Mouse (Mus musculus): ENCODE results near the gene Lmf2. TPM values are rescaled to one million over a fixed set of nuclear protein-coding genes. Genes with fewer than 3 reads are reported as not detected.

The Lmf2 gene
- polyA plus RNA-seq, 1 experiment from 2014 or later = 36.4 TPM

DNA sequence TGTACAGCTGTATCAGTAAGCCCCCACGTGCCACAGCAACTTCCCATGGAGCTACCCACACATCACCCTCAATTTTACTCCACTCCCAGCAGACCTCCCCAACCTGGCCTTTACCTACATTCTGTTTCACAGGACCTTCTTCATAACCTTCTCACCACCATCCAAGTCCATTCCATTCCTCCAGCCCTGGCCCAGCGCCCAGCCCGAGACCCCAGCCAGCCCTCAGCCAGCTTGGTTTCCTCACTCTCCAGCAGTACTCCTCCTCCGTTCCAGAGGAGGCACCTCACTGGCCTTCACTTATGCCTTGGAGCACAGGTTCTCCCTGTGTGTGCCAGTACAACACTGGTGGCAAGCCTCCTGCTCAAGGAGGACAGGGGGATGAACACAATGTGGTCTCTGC lies 42.1 kb downstream of the Lmf2 start:
- H3K27me3 ChIP-seq = 0 out of 2 replicates have a peak, but pooled peaks cover 2% of the 10 kb centered on the region
- no peak overlapping the region for H3K27ac ChIP-seq
- no peaks in the 10 kb centered on the region for H3K36me3 ChIP-seq
- 75% methylated on average over 4 of the region's 4 CpGs for WGBS
- H3K9me3 ChIP-seq = no peaks in the 10 kb centered on the region
- peaks cover 38% of the 10 kb centered on the region for H3K4me1 ChIP-seq (replicated peaks)
- H3K4me3 ChIP-seq (replicated peaks) = peak overlapping the region; percentile 92; the same call in 1 of the 2 replicates
- ATAC-seq = no peak
- H3K9ac ChIP-seq (replicated peaks) = 0 out of 2 replicates have a peak overlapping the region, but pooled peaks have one; percentile 2
- peak overlapping the region; percentile 89 for H3K4me2 ChIP-seq (replicated peaks)

DNA sequence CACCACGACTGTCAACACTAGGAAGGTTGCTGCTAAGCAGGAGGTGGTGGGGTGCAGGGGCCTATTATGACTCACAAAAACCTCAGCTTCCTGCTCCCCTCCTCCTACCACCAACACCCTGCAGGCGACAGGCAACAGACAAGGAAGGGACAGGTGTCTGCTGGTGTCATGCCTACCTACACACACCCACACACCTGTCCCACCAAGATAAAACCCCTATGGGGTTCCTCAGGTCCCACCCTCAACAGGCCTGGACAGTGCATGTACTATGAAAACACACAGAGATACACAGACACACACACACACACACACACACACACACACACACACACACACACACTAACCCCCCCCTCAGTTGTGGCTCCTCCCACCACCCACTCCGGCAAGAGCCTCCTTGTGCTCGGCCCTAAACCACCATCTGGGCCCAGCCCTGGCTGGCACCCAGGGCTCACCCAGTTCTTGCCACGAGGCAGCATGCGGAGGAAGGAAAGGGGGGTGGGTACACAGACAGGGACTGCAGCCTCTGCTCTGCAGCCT lies 45.4 kb downstream of the Lmf2 start:
- H3K9ac ChIP-seq (replicated peaks) = no peak overlapping the region

DNA sequence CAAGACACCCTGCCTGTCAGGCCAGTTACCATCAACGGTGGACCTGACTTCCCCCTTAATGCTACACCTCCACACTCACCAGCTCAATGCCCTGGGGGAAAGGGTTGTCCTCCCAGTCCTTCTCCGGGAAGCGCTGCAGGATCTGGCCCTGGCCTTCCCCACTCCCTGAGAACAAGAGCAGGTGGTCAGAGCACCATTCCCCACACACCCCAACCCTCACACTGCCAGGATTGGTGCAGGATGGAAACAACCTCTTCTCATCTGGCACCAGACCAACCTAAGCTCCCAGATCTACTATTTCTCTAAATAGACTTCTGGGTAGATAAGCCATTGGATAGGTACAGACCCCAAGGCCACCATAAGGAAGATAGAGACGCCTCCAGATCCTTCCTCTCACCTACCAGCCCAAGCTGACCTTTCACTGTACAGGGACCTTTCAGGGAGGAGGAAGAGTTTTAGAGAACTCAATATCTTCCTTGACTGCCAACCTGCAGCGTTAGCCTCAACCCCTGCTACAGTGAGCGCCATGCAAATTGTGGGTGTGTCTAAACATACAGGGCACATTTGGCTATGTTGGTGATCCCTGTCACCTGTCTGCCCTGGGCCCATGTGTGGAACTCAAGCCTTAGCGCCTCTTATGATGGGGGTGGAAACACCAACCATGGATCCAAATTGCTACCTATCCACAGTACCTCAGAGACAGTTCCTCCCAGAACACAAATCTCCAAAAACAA lies 46.9 kb downstream of the Lmf2 start:
- Histone ChIP-seq H3K4me2 (replicated peaks) (no peak overlapping the region), H3K4me3 (replicated peaks) (no peak overlapping the region), H3K9me3 (no peaks in the 10 kb centered on the region), H3K9ac (replicated peaks) (no peak overlapping the region), H3K36me3 (peaks cover 43% of the 10 kb centered on the region), H3K27ac (no peak overlapping the region), H3K27me3 (no peaks in the 10 kb centered on the region), H3K4me1 (replicated peaks) (peaks cover 23% of the 10 kb centered on the region)
- WGBS = 89% methylated on average over 7 of the region's 7 CpGs
- ATAC-seq = no peak

More for the DNA sequence above, 45.4 kb downstream of the Lmf2 start:
- ATAC-seq = no peak
- Histone ChIP-seq H3K4me2 (replicated peaks) (no peak overlapping the region), H3K27ac (no peak overlapping the region), H3K27me3 (no peaks in the 10 kb centered on the region), H3K36me3 (peaks cover 28% of the 10 kb centered on the region), H3K4me1 (replicated peaks) (peaks cover 33% of the 10 kb centered on the region), H3K4me3 (replicated peaks) (no peak overlapping the region), H3K9me3 (no peaks in the 10 kb centered on the region)
- WGBS = 79% methylated on average over 6 of the region's 6 CpGs

DNA sequence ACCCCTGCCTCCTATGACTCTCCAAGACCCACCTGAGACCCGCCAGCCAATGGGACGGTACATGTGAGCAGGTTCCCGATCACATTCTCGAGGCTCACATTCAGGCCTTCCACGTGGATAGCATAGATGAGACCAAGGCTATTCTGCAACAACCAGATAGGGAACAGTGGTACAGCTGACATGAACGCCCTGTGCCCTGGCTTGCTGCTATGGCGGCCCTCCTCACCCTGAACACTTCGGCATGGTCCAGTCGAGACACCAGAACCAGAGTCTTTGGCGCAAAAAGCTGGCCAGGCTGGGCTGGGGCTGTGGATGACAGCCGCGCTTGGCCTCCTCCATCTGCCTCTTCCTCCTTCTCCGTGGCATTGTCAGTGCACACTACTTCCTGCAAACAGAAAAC lies 48.0 kb downstream of the Lmf2 start:
- Histone ChIP-seq H3K36me3 (peaks cover 54% of the 10 kb centered on the region), H3K27me3 (no peaks in the 10 kb centered on the region), H3K9me3 (no peaks in the 10 kb centered on the region), H3K4me1 (replicated peaks) (peaks cover 12% of the 10 kb centered on the region), H3K4me3 (replicated peaks) (no peak overlapping the region), H3K4me2 (replicated peaks) (no peak overlapping the region), H3K9ac (replicated peaks) (no peak overlapping the region), H3K27ac (no peak overlapping the region)
- WGBS = 90% methylated on average over 13 of the region's 13 CpGs
- no peak for ATAC-seq

DNA sequence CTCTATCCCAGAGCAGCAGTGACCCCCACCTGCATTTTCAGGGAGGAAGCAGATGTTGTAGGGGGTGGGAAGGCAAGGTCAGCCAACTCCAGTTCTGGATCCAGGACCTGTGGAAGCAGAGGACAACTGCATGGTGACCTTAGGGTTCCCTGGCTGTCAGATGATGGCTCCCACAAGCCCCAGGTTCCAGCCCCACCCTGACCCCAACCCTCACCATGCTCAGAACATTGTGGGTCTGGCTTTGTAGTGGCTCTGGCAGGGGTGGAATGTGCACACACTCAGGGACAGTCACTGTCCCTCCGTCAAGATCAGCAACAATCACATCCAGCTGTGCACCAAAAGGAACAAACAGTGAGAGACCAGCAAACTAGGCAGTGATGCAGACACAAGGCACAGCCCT lies 49.5 kb downstream of the Lmf2 start:
- H3K9me3 ChIP-seq = no peaks in the 10 kb centered on the region
- H3K4me1 ChIP-seq (replicated peaks) = peaks cover 8% of the 10 kb centered on the region
- no peak overlapping the region for H3K4me2 ChIP-seq (replicated peaks)
- 89% methylated on average over 1 of the region's 1 CpGs for WGBS
- H3K36me3 ChIP-seq = peaks cover 69% of the 10 kb centered on the region
- no peak overlapping the region for H3K9ac ChIP-seq (replicated peaks)
- no peak for ATAC-seq
- H3K27ac ChIP-seq = no peak overlapping the region
- no peak overlapping the region for H3K4me3 ChIP-seq (replicated peaks)
- H3K27me3 ChIP-seq = no peaks in the 10 kb centered on the region

Small RNA genes lying within 50 kb of the gene (microRNA-seq; reads per million reads assigned to microRNA genes)
- gene Mir6959 = 0.82 reads per million

Other genes with a start within 250 kb of the Lmf2 start
- 17.4 and 19.9 TPM in 2 replicates for gene Tubgcp6, start 232.5 kb downstream of the Lmf2 start, polyA plus RNA-seq (2015; fragmentation: Nextera tagmentation; extraction: Ambion mirVana)
- gene Hdac10, start 227.0 kb downstream of the Lmf2 start, polyA plus RNA-seq (2015; fragmentation: Nextera tagmentation; extraction: Ambion mirVana) = 25.0 and 26.0 TPM in 2 replicates
- gene Mapk12, start 215.0 kb downstream of the Lmf2 start, polyA plus RNA-seq (2015; fragmentation: Nextera tagmentation; extraction: Ambion mirVana) = 8.2 TPM in 2 replicates
- gene Mapk11, start 206.0 kb downstream of the Lmf2 start, polyA plus RNA-seq (2015; fragmentation: Nextera tagmentation; extraction: Ambion mirVana) = 39.8 and 44.2 TPM in 2 replicates
- 102 and 115 TPM in 2 replicates for gene Plxnb2, start 174.9 kb downstream of the Lmf2 start, polyA plus RNA-seq (2015; fragmentation: Nextera tagmentation; extraction: Ambion mirVana)
- 84.0 and 85.3 TPM in 2 replicates for gene Dennd6b, start 159.2 kb downstream of the Lmf2 start, polyA plus RNA-seq (2015; fragmentation: Nextera tagmentation; extraction: Ambion mirVana)
- gene Ppp6r2, start 144.1 kb downstream of the Lmf2 start, polyA plus RNA-seq (2015; fragmentation: Nextera tagmentation; extraction: Ambion mirVana) = 75.7 and 86.6 TPM in 2 replicates
- 80.6 and 88.7 TPM in 2 replicates for gene Sbf1, start 40.3 kb downstream of the Lmf2 start, polyA plus RNA-seq (2015; fragmentation: Nextera tagmentation; extraction: Ambion mirVana)
- not detected in 2 replicates for gene Adm2, start 32.9 kb downstream of the Lmf2 start, polyA plus RNA-seq (2015; fragmentation: Nextera tagmentation; extraction: Ambion mirVana)
- not detected in 2 replicates for gene Miox, start 21.3 kb downstream of the Lmf2 start, polyA plus RNA-seq (2015; fragmentation: Nextera tagmentation; extraction: Ambion mirVana)
- 121 and 130 TPM in 2 replicates for gene Ncaph2, start 60 bp upstream of the Lmf2 start, polyA plus RNA-seq (2015; fragmentation: Nextera tagmentation; extraction: Ambion mirVana)
- 7.3 and 9.4 TPM in 2 replicates for gene Sco2, start 18.2 kb upstream of the Lmf2 start, polyA plus RNA-seq (2015; fragmentation: Nextera tagmentation; extraction: Ambion mirVana)
- gene Tymp, start 21.4 kb upstream of the Lmf2 start, polyA plus RNA-seq (2015; fragmentation: Nextera tagmentation; extraction: Ambion mirVana) = 2.3 and 2.4 TPM in 2 replicates
- 1.3 TPM in 2 replicates for gene Odf3b, start 23.6 kb upstream of the Lmf2 start, polyA plus RNA-seq (2015; fragmentation: Nextera tagmentation; extraction: Ambion mirVana)
- not detected in 2 replicates for gene Klhdc7b, start 29.3 kb upstream of the Lmf2 start, polyA plus RNA-seq (2015; fragmentation: Nextera tagmentation; extraction: Ambion mirVana)
- not detected in 2 replicates for gene Syce3, start 54.8 kb upstream of the Lmf2 start, polyA plus RNA-seq (2015; fragmentation: Nextera tagmentation; extraction: Ambion mirVana)
- 0.94 and 1.3 TPM in 2 replicates for gene Cpt1b, start 70.2 kb upstream of the Lmf2 start, polyA plus RNA-seq (2015; fragmentation: Nextera tagmentation; extraction: Ambion mirVana)
- gene C730034F03Rik, start 73.9 kb upstream of the Lmf2 start, polyA plus RNA-seq (2015; fragmentation: Nextera tagmentation; extraction: Ambion mirVana) = 6.6 and 6.9 TPM in 2 replicates
- gene Gm44502, start 74.0 kb upstream of the Lmf2 start, polyA plus RNA-seq (2015; fragmentation: Nextera tagmentation; extraction: Ambion mirVana) = not detected in 2 replicates
- gene Chkb, start 74.2 kb upstream of the Lmf2 start, polyA plus RNA-seq (2015; fragmentation: Nextera tagmentation; extraction: Ambion mirVana) = 79.7 and 81.4 TPM in 2 replicates
- gene Mapk8ip2, start 98.3 kb upstream of the Lmf2 start, polyA plus RNA-seq (2015; fragmentation: Nextera tagmentation; extraction: Ambion mirVana) = 72.9 and 75.9 TPM in 2 replicates
- gene Arsa, start 121.8 kb upstream of the Lmf2 start, polyA plus RNA-seq (2015; fragmentation: Nextera tagmentation; extraction: Ambion mirVana) = 16.7 and 17.6 TPM in 2 replicates
- 13.3 and 14.8 TPM in 2 replicates for gene Shank3, start 144.0 kb upstream of the Lmf2 start, polyA plus RNA-seq (2015; fragmentation: Nextera tagmentation; extraction: Ambion mirVana)
- gene Acr, start 212.7 kb upstream of the Lmf2 start, polyA plus RNA-seq (2015; fragmentation: Nextera tagmentation; extraction: Ambion mirVana) = 2.5 and 2.6 TPM in 2 replicates
- 70.8 and 80.3 TPM in 2 replicates for gene Rabl2, start 236.3 kb upstream of the Lmf2 start, polyA plus RNA-seq (2015; fragmentation: Nextera tagmentation; extraction: Ambion mirVana)